Mouse (Mus musculus) spleen, adult 2 months (tissue): ENCODE measurements at regions not wholly inside any gene's neighbourhood (a gene's known extent, or its start where the extent isn't known, plus 50 kb on each side); places are given as distances from the start of the nearest gene placed in this dataset.

Source experiments
- DNase-seq, 2 experiments: peaks; one replicate each; pipeline versions ENCODE4 v3.0.0 to v3.0.0-alpha.2; 2012 to 2021; ENCODE audit warnings: low spot score in 2 of 2, low read depth in 1 of 2
- H3K27ac ChIP-seq: fragments of 200-500 bp; 2 replicates; pipeline ENCODE4 v1.5.1; 2012; ENCODE audit warnings: low read length, inconsistent platforms; ENCODE audit not compliant: insufficient read depth
- H3K27me3 ChIP-seq: fragments of 200-500 bp; 2 replicates; pipeline ENCODE4 v1.6.1; 2012; ENCODE audit warnings: mild to moderate bottlenecking, moderate library complexity, low read length, inconsistent platforms; ENCODE audit not compliant: control insufficient read depth, insufficient read depth
- H3K36me3 ChIP-seq: fragments of 200-500 bp; 2 replicates; pipeline ENCODE4 v1.6.1; 2012; ENCODE audit warnings: mild to moderate bottlenecking, low read length, inconsistent platforms; ENCODE audit not compliant: control insufficient read depth, insufficient read depth
- H3K4me1 ChIP-seq: fragments of 200-500 bp; 2 replicates; pipeline ENCODE4 v1.6.1; 2011; ENCODE audit warnings: inconsistent platforms; ENCODE audit not compliant: control insufficient read depth, insufficient read depth, insufficient read length
- H3K4me3 ChIP-seq: fragments of 200-500 bp; 2 replicates; pipeline ENCODE4 v1.5.1; 2011; ENCODE audit warnings: mild to moderate bottlenecking, inconsistent platforms; ENCODE audit not compliant: insufficient read depth, insufficient read length; ENCODE audit errors: extremely low read depth
- CTCF ChIP-seq: fragments of 200-500 bp; IDR thresholded peaks from 2 replicates; pipeline ENCODE4 v1.5.1; 2011; ENCODE audit warnings: mild to moderate bottlenecking, inconsistent platforms; ENCODE audit not compliant: insufficient read depth, insufficient read length, insufficient replicate concordance; ENCODE audit errors: extremely low read depth
- POLR2A ChIP-seq: fragments of 200-500 bp; IDR thresholded peaks from 2 replicates; pipeline ENCODE4 v1.6.1; 2011; ENCODE audit warnings: low read depth, low read length, inconsistent platforms
- WGBS: fragments of 180-500 bp; shearing (Covaris S2); methylation state at CpG from one replicate; pipeline ENCODE4 v1.1.7; 2018; 5-methylcytosine and 5-hydroxymethylcytosine counted together

- H3K36me3 ChIP-seq = no peaks in the 10 kb centered on the region
- H3K4me3 ChIP-seq = no peak overlapping the region
- H3K4me1 ChIP-seq = no peaks in the 10 kb centered on the region
- TF ChIP-seq CTCF = no peak
- TF ChIP-seq POLR2A = no peak
- no peaks in the 10 kb centered on the region for H3K27me3 ChIP-seq
- 79% methylated on average over 14 of the region's 14 CpGs for WGBS
- DNase-seq = no peak
- no peak overlapping the region for H3K27ac ChIP-seq
Measured at GRCm38 (mm10) chr7:136083571-136084342, 367.6 kb upstream of the Mki67 start.

- H3K36me3 ChIP-seq = no peaks in the 10 kb centered on the region
- no peaks in the 10 kb centered on the region for H3K27me3 ChIP-seq
- H3K27ac ChIP-seq = no peak overlapping the region
- no peaks in the 10 kb centered on the region for H3K4me1 ChIP-seq
- no peak overlapping the region for H3K4me3 ChIP-seq
- TF ChIP-seq POLR2A = no peak
- no peak for TF ChIP-seq CTCF
- WGBS = 91% methylated on average over 6 of the region's 6 CpGs
- DNase-seq = no peak
Measured at GRCm38 (mm10) chr7:136088785-136089184, 372.6 kb upstream of the Mki67 start.

GRCm38 (mm10) chr7:136094681-136095360, 378.7 kb upstream of the Mki67 start:
- 84% methylated on average over 14 of the region's 14 CpGs for WGBS
- Histone ChIP-seq H3K27me3 (no peaks in the 10 kb centered on the region), H3K36me3 (no peaks in the 10 kb centered on the region), H3K27ac (no peak overlapping the region), H3K4me1 (no peaks in the 10 kb centered on the region), H3K4me3 (no peak overlapping the region)
- TF ChIP-seq POLR2A (no peak), CTCF (no peak)
- no peak for DNase-seq

GRCm38 (mm10) chr7:136104021-136104420, 387.9 kb upstream of the Mki67 start:
- Histone ChIP-seq H3K36me3 (no peaks in the 10 kb centered on the region), H3K4me3 (no peak overlapping the region), H3K27me3 (no peaks in the 10 kb centered on the region), H3K4me1 (no peaks in the 10 kb centered on the region), H3K27ac (no peak overlapping the region)
- 82% methylated on average over 4 of the region's 4 CpGs for WGBS
- DNase-seq = no peak
- TF ChIP-seq POLR2A (no peak), CTCF (no peak)

GRCm38 (mm10) chr7:136112163-136112562, 396.0 kb upstream of the Mki67 start:
- no peaks in the 10 kb centered on the region for H3K4me1 ChIP-seq
- no peak overlapping the region for H3K27ac ChIP-seq
- WGBS = 67% methylated on average over 6 of the region's 6 CpGs
- TF ChIP-seq CTCF (no peak), POLR2A (no peak)
- no peak overlapping the region for H3K4me3 ChIP-seq
- no peak for DNase-seq
- no peaks in the 10 kb centered on the region for H3K36me3 ChIP-seq
- H3K27me3 ChIP-seq = no peaks in the 10 kb centered on the region

- Histone ChIP-seq H3K4me1 (no peaks in the 10 kb centered on the region), H3K27ac (no peak overlapping the region), H3K4me3 (no peak overlapping the region), H3K27me3 (no peaks in the 10 kb centered on the region), H3K36me3 (no peaks in the 10 kb centered on the region)
- DNase-seq = no peak
- 26% methylated on average over 7 of the region's 7 CpGs for WGBS
- TF ChIP-seq POLR2A (no peak), CTCF (no peak)
Measured at GRCm38 (mm10) chr7:136120930-136121329, 404.8 kb upstream of the Mki67 start.

GRCm38 (mm10) chr7:136121406-136121805, 405.2 kb upstream of the Mki67 start:
- no peaks in the 10 kb centered on the region for H3K36me3 ChIP-seq
- 79% methylated on average over 1 of the region's 1 CpGs for WGBS
- no peaks in the 10 kb centered on the region for H3K27me3 ChIP-seq
- H3K4me1 ChIP-seq = no peaks in the 10 kb centered on the region
- H3K4me3 ChIP-seq = no peak overlapping the region
- TF ChIP-seq CTCF = no peak
- no peak for TF ChIP-seq POLR2A
- no peak for DNase-seq
- no peak overlapping the region for H3K27ac ChIP-seq
